Mouse (Mus musculus): ENCODE data around the gene Snrpd3. TPM values are rescaled to one million over a fixed set of nuclear protein-coding genes. Genes with fewer than 3 reads are reported as not detected.
"Not testable (repeated sequence)": the region's sequence is repeated elsewhere in the genome, so short reads cannot be mapped to it uniquely, and the experiment has no call there.

The Snrpd3 gene
- total RNA-seq, 1 experiment: 124 TPM

- Histone ChIP-seq H3K4me3 (ENCODE audit: insufficient read depth in 1 of 2, low read depth in 1 of 2, low read length in 2 of 2, poor library complexity in 1 of 2, severe bottlenecking in 1 of 2) (no peak overlapping the region), H3K9ac (ENCODE audit: insufficient read depth, low read depth, low read length, poor library complexity, severe bottlenecking) (no peak overlapping the region), H3K27ac (ENCODE audit: insufficient read depth, low read depth, low read length, poor library complexity, severe bottlenecking) (no peak overlapping the region), H3K36me3 (ENCODE audit: control insufficient read depth, insufficient read depth, low read length, poor library complexity, severe bottlenecking) (peaks cover 4% of the 10 kb centered on the region; the same call in 1 of the 2 replicates), H3K9me3 (ENCODE audit: control insufficient read depth, insufficient read depth, low read depth, low read length) (no peaks in the 10 kb centered on the region), H3K4me1 (ENCODE audit: control insufficient read depth in 2 of 2, insufficient read depth in 2 of 2, low read length in 2 of 2, poor library complexity in 1 of 2) (peaks cover 0 to 4% of the 10 kb centered on the region in 2 experiments; a peak in 1 of 4 replicates)
- in situ Hi-C loops (cut with MboI; ENCODE audit: low sequenced_read_pairs in 2 of 2, unreplicated experiment in 2 of 2): no loop called here
- TF ChIP-seq ZNF384 (IDR thresholded peaks at IDR 0.05; ENCODE audit: low read depth, low read length) (no peak), CHD2 (IDR thresholded peaks at IDR 0.05; ENCODE audit: low read depth, low read length) (no peak), ZC3H11A (IDR thresholded peaks at IDR 0.05; ENCODE audit: borderline replicate concordance, low read depth, low read length) (no peak), HCFC1 (IDR thresholded peaks at IDR 0.05; ENCODE audit: borderline replicate concordance, insufficient read depth, low read length) (no peak), MAFK (IDR thresholded peaks at IDR 0.05; ENCODE audit: insufficient read depth, low read depth, low read length) (no peak)
- no peak for DNase-seq (ENCODE audit: low read depth, low spot score)
These were observed 13.7 kb upstream of the Snrpd3 start for GRCm38 (mm10) chr10:75503692-75504091.

- no peak for DNase-seq (ENCODE audit: low read depth, low spot score)
- Histone ChIP-seq H3K27ac (ENCODE audit: insufficient read depth, low read depth, low read length, poor library complexity, severe bottlenecking) (no peak overlapping the region), H3K4me1 (ENCODE audit: control insufficient read depth in 2 of 2, insufficient read depth in 2 of 2, low read length in 2 of 2, poor library complexity in 1 of 2) (peaks cover 0 to 3% of the 10 kb centered on the region in 2 experiments; a peak in 1 of 4 replicates), H3K36me3 (ENCODE audit: control insufficient read depth, insufficient read depth, low read length, poor library complexity, severe bottlenecking) (peaks cover 11% of the 10 kb centered on the region; the same call in 1 of the 2 replicates), H3K9me3 (ENCODE audit: control insufficient read depth, insufficient read depth, low read depth, low read length) (no peaks in the 10 kb centered on the region), H3K9ac (ENCODE audit: insufficient read depth, low read depth, low read length, poor library complexity, severe bottlenecking) (no peak overlapping the region), H3K4me3 (ENCODE audit: insufficient read depth in 1 of 2, low read depth in 1 of 2, low read length in 2 of 2, poor library complexity in 1 of 2, severe bottlenecking in 1 of 2) (no peak overlapping the region)
- in situ Hi-C loops (cut with MboI; ENCODE audit: low sequenced_read_pairs in 2 of 2, unreplicated experiment in 2 of 2): no loop called here
- TF ChIP-seq MAFK (IDR thresholded peaks at IDR 0.05; ENCODE audit: insufficient read depth, low read depth, low read length) (no peak), HCFC1 (IDR thresholded peaks at IDR 0.05; ENCODE audit: borderline replicate concordance, insufficient read depth, low read length) (no peak), ZC3H11A (IDR thresholded peaks at IDR 0.05; ENCODE audit: borderline replicate concordance, low read depth, low read length) (no peak), ZNF384 (IDR thresholded peaks at IDR 0.05; ENCODE audit: low read depth, low read length) (no peak), CHD2 (IDR thresholded peaks at IDR 0.05; ENCODE audit: low read depth, low read length) (no peak)
These were observed 12.9 kb upstream of the Snrpd3 start for GRCm38 (mm10) chr10:75504234-75505129.

- H3K4me1 ChIP-seq (ENCODE audit: control insufficient read depth in 2 of 2, insufficient read depth in 2 of 2, low read length in 2 of 2, poor library complexity in 1 of 2): peaks cover 0 to 3% of the 10 kb centered on the region in 2 experiments; a peak in 1 of 4 replicates
- H3K4me3 ChIP-seq (ENCODE audit: insufficient read depth in 1 of 2, low read depth in 1 of 2, low read length in 2 of 2, poor library complexity in 1 of 2, severe bottlenecking in 1 of 2): no peak overlapping the region
- peaks cover 14% of the 10 kb centered on the region; the same call in 1 of the 2 replicates for H3K36me3 ChIP-seq (ENCODE audit: control insufficient read depth, insufficient read depth, low read length, poor library complexity, severe bottlenecking)
- H3K9ac ChIP-seq (ENCODE audit: insufficient read depth, low read depth, low read length, poor library complexity, severe bottlenecking): no peak overlapping the region
- TF ChIP-seq CHD2 (IDR thresholded peaks at IDR 0.05; ENCODE audit: low read depth, low read length) (no peak), ZNF384 (IDR thresholded peaks at IDR 0.05; ENCODE audit: low read depth, low read length) (no peak), ZC3H11A (IDR thresholded peaks at IDR 0.05; ENCODE audit: borderline replicate concordance, low read depth, low read length) (no peak)
- no peaks in the 10 kb centered on the region for H3K9me3 ChIP-seq (ENCODE audit: control insufficient read depth, insufficient read depth, low read depth, low read length)
- in situ Hi-C loops (cut with MboI; ENCODE audit: low sequenced_read_pairs in 2 of 2, unreplicated experiment in 2 of 2): no loop called here
- no peak for DNase-seq (ENCODE audit: low read depth, low spot score)
- no peak overlapping the region for H3K27ac ChIP-seq (ENCODE audit: insufficient read depth, low read depth, low read length, poor library complexity, severe bottlenecking)
These were observed 12.2 kb upstream of the Snrpd3 start for GRCm38 (mm10) chr10:75505130-75505495.

GRCm38 (mm10) chr10:75505928-75506327 lies 11.4 kb upstream of the Snrpd3 start:
- in situ Hi-C loops (cut with MboI; ENCODE audit: low sequenced_read_pairs in 2 of 2, unreplicated experiment in 2 of 2); H3K4me3 ChIP-seq (ENCODE audit: insufficient read depth in 1 of 2, low read depth in 1 of 2, low read length in 2 of 2, poor library complexity in 1 of 2, severe bottlenecking in 1 of 2); DNase-seq (ENCODE audit: low read depth, low spot score); H3K9me3 ChIP-seq (ENCODE audit: control insufficient read depth, insufficient read depth, low read depth, low read length); H3K27ac ChIP-seq (ENCODE audit: insufficient read depth, low read depth, low read length, poor library complexity, severe bottlenecking); H3K9ac ChIP-seq (ENCODE audit: insufficient read depth, low read depth, low read length, poor library complexity, severe bottlenecking); H3K4me1 ChIP-seq (ENCODE audit: control insufficient read depth in 2 of 2, insufficient read depth in 2 of 2, low read length in 2 of 2, poor library complexity in 1 of 2): not testable (repeated sequence)
- peak; percentile 57; the same call in 1 of the 2 replicates for TF ChIP-seq ZNF384 (IDR thresholded peaks at IDR 0.05; ENCODE audit: low read depth, low read length)
- peaks cover 18% of the 10 kb centered on the region; the same call in 1 of the 2 replicates for H3K36me3 ChIP-seq (ENCODE audit: control insufficient read depth, insufficient read depth, low read length, poor library complexity, severe bottlenecking)
